Mouse (Mus musculus) embryonic fibroblast, embryonic 13.5 days (primary cell): ENCODE results near the gene Hnrnpf.

Experiments
- CTCF ChIP-seq: IDR thresholded peaks from 2 replicates; pipeline ENCODE4 v1.5.1; 2011; ENCODE audit warnings: mild to moderate bottlenecking, control low read depth, low read length, moderate library complexity, borderline replicate concordance; ENCODE audit not compliant: insufficient read depth
- POLR2A ChIP-seq: IDR thresholded peaks from 2 replicates; pipeline ENCODE4 v1.6.1; 2011; ENCODE audit warnings: low read depth, mild to moderate bottlenecking, control low read depth, low read length, moderate library complexity

DNA sequence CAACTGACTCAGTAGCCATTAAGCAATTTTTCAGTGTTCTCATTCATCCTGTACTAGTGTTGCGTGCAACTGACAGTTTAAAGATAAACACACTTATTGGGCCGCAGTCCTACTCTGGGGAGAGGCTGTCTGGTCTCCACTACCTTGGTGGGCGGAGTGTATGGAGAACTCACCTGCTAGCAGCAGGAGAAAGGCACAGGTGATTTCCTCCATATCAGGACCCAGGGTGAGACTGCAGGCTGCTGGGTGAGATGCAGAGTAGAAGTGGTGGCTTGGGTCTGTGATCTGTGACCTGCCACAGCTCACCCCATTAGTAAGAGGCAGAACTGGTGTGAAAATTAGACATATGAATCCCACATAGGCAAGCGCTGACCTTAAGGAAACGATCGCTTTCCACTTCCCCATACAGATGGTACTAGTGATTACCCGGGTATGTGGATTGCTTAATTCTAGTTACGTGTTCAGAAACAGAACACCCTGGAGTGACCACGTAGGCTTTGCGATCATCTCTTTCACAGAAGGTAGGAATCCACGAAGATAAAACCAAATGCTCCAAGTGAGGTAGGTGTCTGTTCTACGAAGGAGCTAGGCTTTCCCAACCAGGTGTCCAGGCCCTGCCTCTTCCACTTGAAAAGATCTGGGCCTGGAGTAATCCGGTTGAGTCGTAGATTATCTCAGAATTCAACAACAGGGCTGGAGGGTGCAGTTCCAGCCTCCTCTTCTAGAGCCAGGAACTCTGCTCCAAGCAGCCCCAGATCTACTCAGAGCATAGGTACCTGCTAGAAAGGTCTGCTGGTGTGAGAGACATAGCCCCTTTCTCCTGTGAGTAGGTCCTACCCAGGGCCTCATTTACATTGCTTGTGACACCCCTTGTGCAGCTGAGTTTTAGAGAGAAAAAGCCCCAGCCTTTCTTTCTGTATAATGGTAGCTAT lies 35.8 kb downstream of the Hnrnpf start:
- TF ChIP-seq CTCF (no peak), POLR2A (no peak)
